Mouse (Mus musculus) embryonic facial prominence, embryonic 15.5 days (tissue): ENCODE results near the gene Cers3. TPM values are rescaled to one million over a fixed set of nuclear protein-coding genes. Genes with fewer than 3 reads are reported as not detected.

Experiments
- ATAC-seq: fragments of 200-750 bp; cut with Nextera tagmentation; 2 replicates; pipeline ENCODE4 v1.8.0; 2017; ENCODE audit warnings: low read depth, moderate TSS enrichment; ENCODE audit not compliant: insufficient number of reproducible peaks, low FRiP score, low TSS enrichment
- H3K27ac ChIP-seq: fragments of 300-500 bp; sonication (generic); replicated peaks from 2 replicates; pipeline ENCODE4 v1.5.1; 2015; ENCODE audit warnings: mild to moderate bottlenecking, inconsistent platforms
- H3K27me3 ChIP-seq: fragments of 300-500 bp; sonication (generic); 2 replicates; pipeline ENCODE4 v1.6.1; 2015; ENCODE audit warnings: inconsistent platforms
- H3K36me3 ChIP-seq: fragments of 300-500 bp; sonication (generic); 2 replicates; pipeline ENCODE4 v1.6.1; 2015; ENCODE audit warnings: mild to moderate bottlenecking, inconsistent platforms
- H3K4me1 ChIP-seq: fragments of 300-500 bp; sonication (generic); 2 replicates; pipeline ENCODE4 v1.6.1; 2015; ENCODE audit warnings: inconsistent platforms
- H3K4me2 ChIP-seq: fragments of 300-500 bp; sonication (generic); replicated peaks from 2 replicates; pipeline ENCODE4 v1.6.1; 2015; ENCODE audit warnings: mild to moderate bottlenecking, inconsistent platforms
- H3K4me3 ChIP-seq: fragments of 300-500 bp; sonication (generic); replicated peaks from 2 replicates; pipeline ENCODE4 v1.5.1; 2015; ENCODE audit warnings: mild to moderate bottlenecking, inconsistent platforms
- H3K9ac ChIP-seq: fragments of 300-500 bp; sonication (generic); 2 replicates; pipeline ENCODE4 v1.6.1; 2015; ENCODE audit warnings: inconsistent platforms
- H3K9me3 ChIP-seq: fragments of 300-500 bp; sonication (generic); replicated peaks from 2 replicates; pipeline ENCODE4 v1.6.1; 2016; ENCODE audit warnings: inconsistent platforms
- WGBS: fragments of 180-500 bp; shearing (Covaris S2); methylation state at CpG from one replicate; pipeline ENCODE4 v1.1.7; 2015; 5-methylcytosine and 5-hydroxymethylcytosine counted together
- polyA plus RNA-seq: library from polyadenylated mRNA; unstranded; fragments of >200 nt; fragmentation: Nextera tagmentation; extraction: Ambion mirVana; gene quantifications from 2 replicates; pipeline ENCODE4 v1.2.1, GENCODE M21; 2015

Cers3 gene
- polyA plus RNA-seq, 1 experiment from 2014 or later = 15.2 TPM

DNA sequence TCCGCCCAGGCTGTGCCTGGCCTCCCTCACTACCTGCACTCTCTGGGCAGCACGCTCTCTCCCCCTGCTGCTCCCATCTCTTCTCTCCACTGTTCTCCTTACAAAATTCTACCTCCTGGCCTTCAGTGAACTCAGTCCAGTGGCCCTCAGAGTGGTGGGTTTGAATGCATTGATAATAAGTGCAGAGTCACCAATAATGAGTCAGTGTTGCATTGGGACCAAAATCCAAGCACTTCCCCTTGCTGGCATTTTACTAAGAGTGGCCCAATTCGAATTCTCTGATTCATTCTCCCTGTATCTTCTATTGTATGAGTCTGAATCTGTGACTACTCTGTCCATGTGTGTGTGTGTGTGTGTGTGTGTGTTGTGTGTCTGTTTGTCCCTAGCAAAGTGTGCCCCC lies 63.5 kb downstream of the Cers3 start:
- Histone ChIP-seq H3K4me2 (no peak overlapping the region), H3K9me3 (no peaks in the 10 kb centered on the region), H3K36me3 (no peaks in the 10 kb centered on the region), H3K4me1 (peaks cover under 1% of the 10 kb centered on the region; the same call in 1 of the 2 replicates), H3K27me3 (no peaks in the 10 kb centered on the region), H3K9ac (no peak overlapping the region), H3K27ac (no peak overlapping the region), H3K4me3 (no peak overlapping the region)
- ATAC-seq = no peak
- 71% methylated on average over 3 of the region's 3 CpGs for WGBS

DNA sequence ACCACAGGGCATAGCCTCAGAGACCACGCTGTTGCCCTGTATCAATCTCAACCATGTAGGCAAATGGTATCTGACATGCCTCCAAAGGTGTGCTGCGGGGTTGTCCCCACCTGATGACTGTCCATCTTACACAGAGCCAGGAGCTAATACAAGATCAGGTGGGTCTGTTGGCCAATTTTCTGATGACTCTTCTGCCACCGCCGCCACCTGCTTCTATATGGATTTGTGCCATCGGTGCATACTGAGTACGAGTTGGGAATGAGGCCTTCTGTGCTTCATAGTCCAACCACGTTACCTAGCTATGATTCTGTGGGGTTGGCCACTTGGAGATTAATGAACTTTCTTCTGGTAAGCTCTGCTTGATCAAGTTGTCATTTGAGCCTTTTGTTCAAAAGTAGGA lies 67.1 kb downstream of the Cers3 start:
- H3K27ac ChIP-seq = no peak overlapping the region
- ATAC-seq = no peak
- no peak overlapping the region for H3K4me2 ChIP-seq
- H3K27me3 ChIP-seq = no peaks in the 10 kb centered on the region
- no peaks in the 10 kb centered on the region for H3K36me3 ChIP-seq
- WGBS = 90% methylated on average over 7 of the region's 7 CpGs
- no peak overlapping the region for H3K4me3 ChIP-seq
- no peak overlapping the region for H3K9ac ChIP-seq
- H3K4me1 ChIP-seq = peaks cover 7% of the 10 kb centered on the region; the same call in 1 of the 2 replicates
- H3K9me3 ChIP-seq = no peaks in the 10 kb centered on the region

DNA sequence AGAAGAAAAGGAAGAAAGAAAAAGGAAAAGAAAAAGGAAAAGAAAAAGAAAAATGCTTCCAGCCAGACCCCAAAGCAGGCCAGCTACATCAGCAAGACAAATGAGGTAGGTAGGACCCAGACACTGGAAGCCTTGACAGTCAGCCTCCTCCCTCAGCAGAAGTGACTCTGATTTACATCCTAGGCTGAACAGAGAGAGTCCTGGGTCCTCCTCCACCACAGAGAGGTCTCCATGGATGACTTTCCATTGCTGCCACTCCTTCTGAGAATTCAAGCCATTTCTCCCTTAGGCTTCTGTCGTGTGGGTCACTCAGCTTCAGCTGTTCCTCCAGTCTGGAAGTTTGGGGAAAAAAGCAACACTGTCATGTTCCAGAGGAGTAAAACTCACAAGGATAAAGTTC lies 68.0 kb downstream of the Cers3 start:
- no peaks in the 10 kb centered on the region for H3K27me3 ChIP-seq
- H3K9ac ChIP-seq = no peak overlapping the region
- ATAC-seq = no peak
- 73% methylated on average over 1 of the region's 1 CpGs for WGBS
- peaks cover 7% of the 10 kb centered on the region; the same call in 1 of the 2 replicates for H3K4me1 ChIP-seq
- H3K36me3 ChIP-seq = no peaks in the 10 kb centered on the region
- H3K9me3 ChIP-seq = no peaks in the 10 kb centered on the region
- H3K4me3 ChIP-seq = no peak overlapping the region
- no peak overlapping the region for H3K27ac ChIP-seq
- H3K4me2 ChIP-seq = no peak overlapping the region

DNA sequence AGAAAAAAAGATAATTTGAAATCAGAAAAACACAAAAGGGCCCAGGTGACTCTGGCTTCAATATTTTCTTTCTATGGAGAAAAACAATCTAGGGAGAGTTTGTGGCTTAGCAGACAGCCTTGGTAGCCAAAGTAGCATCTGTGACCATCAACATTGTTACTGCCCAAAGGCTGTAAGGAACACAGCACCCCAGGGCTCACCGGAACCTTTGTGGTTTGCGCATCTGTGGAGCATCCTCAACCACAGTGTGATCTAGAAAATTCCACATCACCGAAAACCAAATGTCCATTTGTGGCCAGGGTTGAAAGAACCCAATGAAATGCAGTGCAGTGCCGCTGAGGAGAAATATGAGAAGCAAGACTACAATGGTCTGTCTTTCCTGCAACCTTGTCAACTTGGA lies 69.0 kb downstream of the Cers3 start:
- no peaks in the 10 kb centered on the region for H3K36me3 ChIP-seq
- H3K4me3 ChIP-seq = no peak overlapping the region
- H3K27me3 ChIP-seq = no peaks in the 10 kb centered on the region
- H3K9ac ChIP-seq = no peak overlapping the region
- ATAC-seq = no peak
- no peaks in the 10 kb centered on the region for H3K9me3 ChIP-seq
- no peak overlapping the region for H3K4me2 ChIP-seq
- 55% methylated on average over 4 of the region's 4 CpGs for WGBS
- peak overlapping the region; percentile 58; the same call in 1 of the 2 replicates for H3K27ac ChIP-seq
- peaks cover 7% of the 10 kb centered on the region; the same call in 1 of the 2 replicates for H3K4me1 ChIP-seq

DNA sequence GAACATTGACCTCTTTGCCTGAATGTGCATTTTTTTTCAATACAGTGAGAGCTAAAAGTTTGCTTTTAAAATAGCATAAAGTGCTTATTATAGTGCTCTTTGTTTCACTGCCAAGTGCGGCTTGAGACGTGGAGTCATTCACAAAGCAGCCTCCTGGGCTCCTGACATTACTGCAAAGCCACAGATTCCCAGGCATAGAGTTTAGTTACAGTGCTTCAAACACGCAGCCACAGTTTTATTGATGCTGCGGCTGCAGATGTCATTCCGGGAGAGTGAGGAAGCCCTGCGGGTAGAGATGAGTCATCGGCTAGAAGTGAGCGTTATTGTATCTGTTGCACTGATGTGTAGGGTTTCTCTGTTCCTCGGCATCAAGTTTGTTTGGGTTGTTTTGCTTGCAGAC lies 69.4 kb downstream of the Cers3 start:
- no peak overlapping the region for H3K4me3 ChIP-seq
- peaks cover 7% of the 10 kb centered on the region; the same call in 1 of the 2 replicates for H3K4me1 ChIP-seq
- no peaks in the 10 kb centered on the region for H3K9me3 ChIP-seq
- WGBS = 16% methylated on average over 9 of the region's 9 CpGs
- H3K27ac ChIP-seq = peak overlapping the region; percentile 58; the same call in 1 of the 2 replicates
- H3K27me3 ChIP-seq = no peaks in the 10 kb centered on the region
- no peak overlapping the region for H3K4me2 ChIP-seq
- H3K9ac ChIP-seq = no peak overlapping the region
- no peaks in the 10 kb centered on the region for H3K36me3 ChIP-seq
- ATAC-seq = peak; percentile 88

DNA sequence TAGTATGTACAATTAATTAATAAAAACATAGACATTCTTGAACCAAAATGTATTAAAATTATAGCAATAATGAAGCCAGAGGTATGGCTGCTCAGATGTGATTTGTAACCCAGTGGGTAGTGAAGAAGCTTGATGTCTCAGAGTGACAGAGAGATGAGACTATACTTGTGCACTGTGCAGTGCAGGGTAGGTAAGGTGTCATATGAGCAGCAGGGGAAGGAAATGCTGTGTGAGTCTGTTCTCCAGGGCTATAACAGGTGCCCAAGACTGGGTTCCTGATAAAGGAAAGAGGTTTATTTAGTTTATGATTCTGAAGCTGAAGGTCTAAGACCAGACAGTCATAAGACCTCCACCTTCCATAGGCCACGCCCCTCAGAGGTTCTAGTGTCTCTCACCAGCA lies 69.9 kb downstream of the Cers3 start:
- no peaks in the 10 kb centered on the region for H3K9me3 ChIP-seq
- peak overlapping the region; percentile 58 for H3K27ac ChIP-seq
- peaks cover 7% of the 10 kb centered on the region; the same call in 1 of the 2 replicates for H3K4me1 ChIP-seq
- H3K4me3 ChIP-seq = no peak overlapping the region
- peak; percentile 15; the same call in 1 of the 2 replicates for ATAC-seq
- no peak overlapping the region for H3K9ac ChIP-seq
- no peaks in the 10 kb centered on the region for H3K36me3 ChIP-seq
- WGBS = 57% methylated on average over 1 of the region's 1 CpGs
- no peaks in the 10 kb centered on the region for H3K27me3 ChIP-seq
- H3K4me2 ChIP-seq = no peak overlapping the region

DNA sequence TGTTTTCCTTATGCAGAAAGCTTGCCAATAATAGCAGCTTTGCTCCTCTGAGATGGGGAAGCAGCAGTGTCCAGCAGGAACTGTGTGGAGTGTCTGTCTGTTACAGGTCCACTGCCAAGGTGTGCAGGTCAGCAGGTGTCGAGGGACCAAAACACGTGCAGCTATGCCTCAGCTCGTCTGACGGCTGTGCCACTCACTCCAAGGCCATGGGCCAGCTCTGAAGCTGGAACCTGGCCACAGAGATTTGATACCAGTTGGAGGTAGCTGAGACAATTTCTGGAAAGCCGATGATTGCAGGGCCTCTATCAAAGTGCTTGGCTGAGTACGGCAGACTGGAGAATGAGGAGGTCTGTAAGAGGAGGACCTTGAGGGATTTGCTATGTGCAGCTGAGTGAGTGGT lies 72.2 kb downstream of the Cers3 start:
- Histone ChIP-seq H3K27me3 (no peaks in the 10 kb centered on the region), H3K36me3 (no peaks in the 10 kb centered on the region), H3K4me2 (no peak overlapping the region), H3K9me3 (no peaks in the 10 kb centered on the region), H3K27ac (no peak overlapping the region), H3K4me3 (no peak overlapping the region), H3K9ac (no peak overlapping the region), H3K4me1 (peaks cover 7% of the 10 kb centered on the region; the same call in 1 of the 2 replicates)
- ATAC-seq = no peak
- WGBS = 75% methylated on average over 6 of the region's 6 CpGs

DNA sequence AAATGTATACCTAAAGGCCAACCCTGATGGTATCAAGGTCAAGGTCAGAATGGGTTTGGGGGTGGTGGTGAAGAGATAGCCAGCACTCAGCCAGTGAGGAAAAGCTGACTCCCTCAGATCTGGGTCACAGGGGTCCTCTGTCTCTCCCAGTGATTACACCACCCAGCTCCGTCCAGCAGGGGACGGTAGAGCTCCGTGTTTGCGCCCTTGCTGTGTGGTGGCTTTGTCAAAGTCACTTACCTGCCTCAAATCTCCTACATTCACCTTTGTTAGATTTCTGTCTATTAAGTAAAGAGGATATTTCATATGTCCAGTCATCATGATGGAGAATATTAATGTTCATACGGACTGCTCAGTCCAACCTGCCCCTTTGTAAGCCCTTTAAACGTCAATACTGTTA lies 76.7 kb downstream of the Cers3 start:
- Histone ChIP-seq H3K4me3 (no peak overlapping the region), H3K36me3 (no peaks in the 10 kb centered on the region), H3K9ac (no peak overlapping the region), H3K9me3 (no peaks in the 10 kb centered on the region), H3K27me3 (no peaks in the 10 kb centered on the region), H3K27ac (no peak overlapping the region), H3K4me2 (no peak overlapping the region), H3K4me1 (0 out of 2 replicates have a peak, but pooled peaks cover 4% of the 10 kb centered on the region)
- WGBS = 21% methylated on average over 6 of the region's 6 CpGs
- no peak for ATAC-seq

DNA sequence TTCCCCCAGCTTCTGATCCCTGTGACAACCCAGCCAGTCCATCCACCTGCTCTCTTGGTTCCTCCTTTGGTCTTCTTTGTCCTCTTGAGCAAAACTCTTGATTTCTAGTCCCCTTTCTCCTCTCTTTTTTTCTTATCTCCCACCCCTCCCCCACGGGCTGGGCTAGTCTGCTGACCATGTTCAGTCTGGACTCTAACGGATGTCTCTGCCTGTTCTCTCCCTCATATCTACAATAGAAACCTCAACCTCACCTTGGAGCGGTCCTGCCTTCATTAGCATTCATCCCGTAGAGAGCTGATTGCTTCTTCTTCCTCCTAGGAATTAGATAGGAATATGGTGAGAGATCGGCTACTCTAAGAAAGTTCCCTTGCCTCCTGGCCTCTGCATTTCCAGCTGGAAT lies 87.5 kb downstream of the Cers3 start:
- Histone ChIP-seq H3K9ac (no peak overlapping the region), H3K36me3 (no peaks in the 10 kb centered on the region), H3K4me1 (peaks cover 23% of the 10 kb centered on the region), H3K9me3 (no peaks in the 10 kb centered on the region), H3K4me2 (no peak overlapping the region), H3K4me3 (no peak overlapping the region), H3K27ac (peak overlapping the region; percentile 13; the same call in 1 of the 2 replicates), H3K27me3 (no peaks in the 10 kb centered on the region)
- WGBS = 69% methylated on average over 5 of the region's 5 CpGs
- ATAC-seq = no peak

DNA sequence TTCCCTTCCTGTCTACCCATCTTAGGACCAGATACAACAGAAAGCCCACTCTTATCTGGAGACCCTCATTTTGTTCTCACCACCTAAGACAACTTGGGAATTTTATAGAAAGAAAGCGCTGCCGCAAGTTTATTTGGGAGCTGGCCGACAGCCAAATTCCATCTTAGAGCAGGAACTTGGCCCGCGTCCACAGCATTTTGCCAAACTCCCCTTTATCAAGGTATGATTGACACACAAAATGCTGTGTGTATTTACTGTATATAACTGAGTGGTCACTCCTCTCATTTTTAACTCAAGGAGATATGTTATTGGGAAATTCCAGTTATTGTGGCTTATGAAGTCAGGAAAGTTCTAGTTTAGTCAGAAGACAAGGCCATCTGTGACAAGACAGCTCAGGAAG lies 88.0 kb downstream of the Cers3 start:
- H3K36me3 ChIP-seq = no peaks in the 10 kb centered on the region

DNA sequence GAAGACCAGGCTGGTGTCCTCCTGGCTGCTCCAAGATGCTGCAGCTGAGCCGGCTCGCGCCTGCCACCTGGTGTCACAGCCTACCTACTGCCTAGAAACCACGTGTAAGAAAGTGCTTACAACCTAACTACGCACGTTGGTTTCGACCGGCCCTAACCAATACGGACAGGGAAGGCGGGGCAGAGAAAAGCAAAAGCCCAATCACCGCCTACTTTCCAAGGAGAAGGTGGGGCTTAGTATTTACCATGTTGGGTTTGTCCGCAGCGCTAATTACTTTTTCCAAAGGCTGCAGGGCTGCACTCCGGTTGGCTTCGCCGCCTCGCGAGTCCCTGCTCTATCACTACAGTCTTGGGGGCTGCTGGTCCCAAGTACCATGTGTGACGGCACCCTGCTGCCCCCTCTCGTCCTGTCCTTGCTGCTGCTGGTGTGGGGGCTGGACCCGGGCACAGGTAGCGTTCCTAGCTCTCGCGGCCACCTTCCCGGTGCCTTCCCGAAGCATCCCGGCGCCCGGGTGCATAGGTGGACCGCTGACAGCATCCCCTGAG lies 96.2 kb downstream of the Cers3 start, which contains the start of gene Adamts17:
Gene Adamts17, plus strand, starts transcription at position 273 of the 545 bp plus-strand sequence.
- H3K36me3 ChIP-seq = no peaks in the 10 kb centered on the region
- H3K9ac ChIP-seq = peak within 1 kb of the TSS; percentile 59
- under 1% methylated on average over 30 of the region's 30 CpGs for WGBS
- no peaks in the 10 kb centered on the region for H3K27me3 ChIP-seq
- H3K9me3 ChIP-seq = no peaks in the 10 kb centered on the region
- H3K27ac ChIP-seq = peak within 1 kb of the TSS; percentile 80
- peak; percentile 96 for ATAC-seq
- peak within 1 kb of the TSS; percentile 99 for H3K4me2 ChIP-seq
- H3K4me1 ChIP-seq = peaks cover 43% of the 10 kb centered on the region
- peak within 1 kb of the TSS; percentile 68 for H3K4me3 ChIP-seq

More for the DNA sequence above, 88.0 kb downstream of the Cers3 start:
- 22% methylated on average over 5 of the region's 5 CpGs for WGBS
- Histone ChIP-seq H3K27ac (peak overlapping the region; percentile 13; the same call in 1 of the 2 replicates), H3K4me1 (peaks cover 21% of the 10 kb centered on the region), H3K9ac (no peak overlapping the region), H3K9me3 (no peaks in the 10 kb centered on the region), H3K27me3 (no peaks in the 10 kb centered on the region), H3K4me2 (no peak overlapping the region), H3K4me3 (no peak overlapping the region)
- ATAC-seq = no peak
